Comparison of ENCODE assay signal across 11 mouse cellular contexts in genomic region chr3:97764152-97764551, GRCm38 (mm10).
DNase-seq lines count a peak whose midpoint lies in the region; ATAC-seq and TF ChIP-seq lines count a peak whose summit lies in the region.
"Had no signal": no experiment of that assay in that cellular context is flagged by ENCODE, and none has a peak within 500 bp of the region (broad histone marks: within the 10 kb centered on the region; RNA-seq: fewer than 3 reads in every experiment).

No protein-coding gene starts in this region.

- no peak for TF ChIP-seq POLR2A in lung, adult 2 months (IDR thresholded peaks at IDR 0.05; ENCODE audit: borderline replicate concordance, extremely low read depth, low read depth, low read length)
- TF ChIP-seq POLR2A in thymus, adult 2 months (IDR thresholded peaks at IDR 0.05; ENCODE audit: control insufficient read depth, extremely low read depth, insufficient read depth, low read length, poor library complexity), result no peak

- H3K4me3 ChIP-seq in lung, embryonic 14.5 days (ENCODE audit: low read depth, low read length), result no peak overlapping the region
- no peak overlapping the region for H3K4me3 ChIP-seq in lung, adult 2 months (replicated peaks; ENCODE audit: extremely low read depth, low read depth, low read length)
- peak overlapping the region; percentile 30 for H3K4me3 ChIP-seq in hindbrain, postnatal 0 days (ENCODE audit: low read length)
- H3K4me3 ChIP-seq in stomach, embryonic 15.5 days (replicated peaks), result no peak overlapping the region; the same call in 1 of the 2 replicates
- no peak overlapping the region for H3K4me3 ChIP-seq in thymus, adult 2 months (ENCODE audit: control insufficient read depth, insufficient read depth, low read length)
- H3K4me3 ChIP-seq: heart, embryonic 15.5 days had no signal

- WGBS in lung, embryonic 14.5 days, result 54% methylated on average over 5 of the region's 5 CpGs
- WGBS in lung, adult 2 months, result 43% methylated on average over 5 of the region's 5 CpGs
- WGBS in hindbrain, postnatal 0 days, result 44% methylated on average over 5 of the region's 5 CpGs
- 49% methylated on average over 5 of the region's 5 CpGs for WGBS in stomach, embryonic 15.5 days
- 93% methylated on average over 5 of the region's 5 CpGs for WGBS in thymus, adult 2 months

- H3K4me2 ChIP-seq in lung, embryonic 14.5 days, result peak overlapping the region; percentile 31; the same call in 1 of the 2 replicates
- H3K4me2 ChIP-seq in hindbrain, postnatal 0 days (ENCODE audit: low read depth, low read length), result peak overlapping the region; percentile 96
- H3K4me2 ChIP-seq in stomach, embryonic 15.5 days, result peak overlapping the region; percentile 36
- H3K4me2 ChIP-seq: heart, embryonic 15.5 days had no signal

- no peak for TF ChIP-seq CTCF in lung, embryonic 14.5 days (IDR thresholded peaks at IDR 0.05; ENCODE audit: low read depth)
- no peak for TF ChIP-seq CTCF in lung, adult 2 months (IDR thresholded peaks at IDR 0.05; ENCODE audit: insufficient read depth, low read length)
- no peak for TF ChIP-seq CTCF in hindbrain, postnatal 0 days (IDR thresholded peaks at IDR 0.05; ENCODE audit: low read depth)
- no peak for TF ChIP-seq CTCF in thymus, adult 2 months (IDR thresholded peaks at IDR 0.05; ENCODE audit: borderline replicate concordance, control insufficient read depth, extremely low read depth, insufficient read depth, low read length, poor library complexity)

- no peak overlapping the region for H3K9ac ChIP-seq in lung, embryonic 14.5 days
- peak overlapping the region; percentile 43 for H3K9ac ChIP-seq in hindbrain, postnatal 0 days (replicated peaks; ENCODE audit: low read length)
- H3K9ac ChIP-seq in stomach, embryonic 15.5 days, result no peak overlapping the region
- H3K9ac ChIP-seq: heart, embryonic 15.5 days had no signal

- ATAC-seq in lung, embryonic 14.5 days (ENCODE audit: insufficient read depth), result no peak
- no peak for ATAC-seq in hindbrain, postnatal 0 days
- ATAC-seq in stomach, embryonic 15.5 days (ENCODE audit: insufficient read depth, low FRiP score, low read depth), result no peak

- no peak overlapping the region for H3K27ac ChIP-seq in lung, embryonic 14.5 days (ENCODE audit: low read depth)
- H3K27ac ChIP-seq in hindbrain, postnatal 0 days, result 0 out of 2 replicates have a peak overlapping the region, but pooled peaks have one; percentile 15
- peak overlapping the region; percentile 37; the same call in 1 of the 2 replicates for H3K27ac ChIP-seq in stomach, embryonic 15.5 days
- H3K27ac ChIP-seq in thymus, adult 2 months (ENCODE audit: control insufficient read depth, insufficient read depth, low read length), result no peak overlapping the region
- H3K27ac ChIP-seq: heart, embryonic 15.5 days had no signal

- no peaks in the 10 kb centered on the region for H3K9me3 ChIP-seq in lung, embryonic 14.5 days (ENCODE audit: low read depth, low read length)
- no peaks in the 10 kb centered on the region for H3K9me3 ChIP-seq in hindbrain, postnatal 0 days (ENCODE audit: low read length)
- H3K9me3 ChIP-seq in stomach, embryonic 15.5 days, result no peaks in the 10 kb centered on the region
- H3K9me3 ChIP-seq: heart, embryonic 15.5 days had no signal

- H3K36me3 ChIP-seq in lung, embryonic 14.5 days (ENCODE audit: insufficient read depth), result no peaks in the 10 kb centered on the region; the same call in 1 of the 2 replicates
- H3K36me3 ChIP-seq in hindbrain, postnatal 0 days (ENCODE audit: insufficient read depth, low read length), result no peaks in the 10 kb centered on the region
- no peaks in the 10 kb centered on the region for H3K36me3 ChIP-seq in stomach, embryonic 15.5 days
- H3K36me3 ChIP-seq in thymus, adult 2 months (ENCODE audit: control insufficient read depth, insufficient read depth, low read length), result no peaks in the 10 kb centered on the region

- peaks cover 17% of the 10 kb centered on the region for H3K4me1 ChIP-seq in lung, embryonic 14.5 days (ENCODE audit: insufficient read depth)
- peaks cover 9% of the 10 kb centered on the region for H3K4me1 ChIP-seq in lung, adult 2 months (ENCODE audit: control insufficient read depth, insufficient read depth, low read length)
- H3K4me1 ChIP-seq in hindbrain, postnatal 0 days (ENCODE audit: insufficient read depth, low read length), result peaks cover 24% of the 10 kb centered on the region
- peaks cover 15% of the 10 kb centered on the region; the same call in 1 of the 2 replicates for H3K4me1 ChIP-seq in stomach, embryonic 15.5 days
- peaks cover 13% of the 10 kb centered on the region for H3K4me1 ChIP-seq in thymus, adult 2 months (replicated peaks; ENCODE audit: control insufficient read depth, insufficient read depth, low read length)

- H3K27me3 ChIP-seq in lung, embryonic 14.5 days (ENCODE audit: insufficient read depth, low read length), result no peaks in the 10 kb centered on the region
- H3K27me3 ChIP-seq in hindbrain, postnatal 0 days (ENCODE audit: insufficient read depth, low read length), result no peaks in the 10 kb centered on the region
- no peaks in the 10 kb centered on the region for H3K27me3 ChIP-seq in stomach, embryonic 15.5 days (replicated peaks)
- H3K27me3 ChIP-seq in thymus, adult 2 months (ENCODE audit: control insufficient read depth, insufficient read depth, low read length), result no peaks in the 10 kb centered on the region
- H3K27me3 ChIP-seq: heart, embryonic 15.5 days had no signal

- DNase-seq in lung, embryonic 14.5 days, result no peak
- DNase-seq in lung, adult 2 months, result no peak
- no peak for DNase-seq in hindbrain, postnatal 0 days (ENCODE audit: low spot score)
- DNase-seq in kidney, postnatal 36 days, result peak; percentile 73 to 74
- DNase-seq in thymus, adult 2 months, result no peak
- DNase-seq in spleen, adult 12 weeks (ENCODE audit: low spot score), result no peak
- DNase-seq: cerebellum, adult 8-10 months; right cerebral cortex, adult 18-20 months; thymus, postnatal 36 days had no signal

Comparison
In these comparisons a context has a peak if more than half of its experiments do, and no peak if none do; other contexts are left out.
1. DNase-seq: peak in kidney, postnatal 36 days (2 of 2); none in lung, embryonic 14.5 days (single experiment), lung, adult 2 months (single experiment), hindbrain, postnatal 0 days (single experiment), thymus, adult 2 months (single experiment) and spleen, adult 12 weeks (single experiment).
2. H3K27ac ChIP-seq: peak in hindbrain, postnatal 0 days (single experiment) and stomach, embryonic 15.5 days (single experiment); none in lung, embryonic 14.5 days (single experiment) and thymus, adult 2 months (single experiment).
3. H3K4me2 ChIP-seq: peak in every context shown above with its lines; median percentile 96 in hindbrain, postnatal 0 days; 36 in stomach, embryonic 15.5 days; 31 in lung, embryonic 14.5 days.